Mouse (Mus musculus): ENCODE results near the gene Tnf. TPM values are rescaled to one million over a fixed set of nuclear protein-coding genes. Genes with fewer than 3 reads are reported as not detected.

Tnf gene
- total RNA-seq, 2 experiments from 2014 or later: 8.3 to 19.2 TPM

GRCm38 (mm10) chr17:35161421-35161820 is 40.4 kb downstream of the Tnf start:
- ATAC-seq (replicated peaks; ENCODE audit: low FRiP score, poor library complexity, severe bottlenecking): no peak

DNA sequence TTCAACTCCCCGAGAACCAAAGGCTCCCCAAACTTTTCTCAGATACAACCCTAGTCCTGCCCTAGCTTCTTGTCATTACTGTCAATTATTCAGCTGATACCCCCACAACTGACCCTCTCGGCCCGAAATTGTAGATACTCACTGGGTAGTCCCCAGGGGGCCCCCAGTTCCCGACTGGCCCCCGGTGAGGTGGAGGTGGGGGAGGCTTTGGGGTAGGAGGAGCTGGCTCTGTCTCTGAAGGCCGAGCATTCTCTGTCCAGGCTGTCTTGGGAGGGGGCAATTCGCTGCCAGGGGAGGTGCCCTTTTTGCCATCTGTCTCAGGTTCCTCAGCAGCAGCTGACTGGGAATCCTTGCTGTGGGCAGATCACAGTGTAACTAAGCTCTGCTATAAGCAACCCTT is 42.2 kb downstream of the Tnf start:
- no peak for ATAC-seq (replicated peaks; ENCODE audit: low FRiP score, poor library complexity, severe bottlenecking)

DNA sequence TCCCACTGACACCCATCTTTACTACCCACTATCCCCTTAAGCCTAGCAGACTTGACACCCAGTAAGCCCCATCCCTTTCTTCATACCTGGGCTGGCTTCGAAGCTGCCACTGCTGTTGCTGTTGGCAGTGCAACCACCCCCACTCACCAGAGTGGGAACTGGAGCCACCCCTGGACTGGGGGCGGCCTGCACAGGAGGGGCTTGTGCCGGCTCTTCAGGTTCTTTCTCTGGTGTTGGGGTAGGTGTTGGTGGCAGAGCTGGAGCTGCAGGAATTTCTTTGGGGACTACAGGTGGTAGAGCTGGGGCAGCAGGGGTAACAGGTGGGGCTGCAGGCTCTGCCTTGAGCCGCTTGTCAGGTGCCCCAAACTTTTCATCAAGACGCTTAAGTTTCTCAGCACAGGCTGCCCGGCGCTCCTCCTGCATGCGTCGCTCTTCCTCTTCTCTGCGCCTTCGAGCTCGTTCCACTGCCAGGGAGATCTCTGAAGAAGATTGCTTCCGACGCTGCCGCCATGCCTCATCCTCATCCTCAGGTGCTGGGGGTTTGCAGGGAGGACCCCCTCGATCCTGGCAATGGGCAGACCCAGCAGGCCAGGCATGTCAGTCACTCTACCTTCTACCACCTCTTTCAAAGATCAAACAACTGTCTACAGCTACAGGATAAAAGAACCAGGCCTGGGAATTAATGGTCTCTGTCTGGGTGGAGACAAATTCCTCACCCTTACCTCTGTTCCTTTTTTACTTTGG is 42.8 kb downstream of the Tnf start:
- no peak for ATAC-seq (replicated peaks; ENCODE audit: low FRiP score, poor library complexity, severe bottlenecking)

DNA sequence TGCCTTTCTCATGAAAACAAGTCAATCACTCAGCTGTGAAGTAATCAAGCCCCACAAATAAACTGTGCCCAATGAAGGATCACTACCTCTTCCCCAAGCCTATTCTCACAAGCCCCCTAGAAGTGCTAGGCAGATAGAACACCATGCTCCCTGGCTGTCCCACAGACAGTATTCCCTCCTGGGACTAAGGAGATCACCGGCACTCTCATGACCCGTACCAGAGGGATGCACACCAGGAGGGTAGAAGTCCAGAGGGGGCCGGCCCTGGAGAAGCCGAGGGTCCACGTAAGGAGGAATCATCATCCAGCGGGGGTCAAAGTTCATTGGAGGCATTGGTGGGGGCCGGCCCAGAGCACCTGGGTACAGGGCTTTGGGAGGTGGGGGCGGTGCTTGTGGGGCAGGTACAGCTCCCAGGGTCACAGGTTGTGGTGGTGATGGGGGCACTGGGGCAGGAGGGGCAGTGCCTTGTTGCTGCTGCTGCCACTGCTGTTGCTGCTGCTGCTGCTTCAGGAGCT is 44.1 kb downstream of the Tnf start:
- no peak for ATAC-seq (replicated peaks; ENCODE audit: low FRiP score, poor library complexity, severe bottlenecking)

- no peak for ATAC-seq (replicated peaks; ENCODE audit: low FRiP score, poor library complexity, severe bottlenecking)
These were observed 44.6 kb downstream of the Tnf start for GRCm38 (mm10) chr17:35157254-35157653.

DNA sequence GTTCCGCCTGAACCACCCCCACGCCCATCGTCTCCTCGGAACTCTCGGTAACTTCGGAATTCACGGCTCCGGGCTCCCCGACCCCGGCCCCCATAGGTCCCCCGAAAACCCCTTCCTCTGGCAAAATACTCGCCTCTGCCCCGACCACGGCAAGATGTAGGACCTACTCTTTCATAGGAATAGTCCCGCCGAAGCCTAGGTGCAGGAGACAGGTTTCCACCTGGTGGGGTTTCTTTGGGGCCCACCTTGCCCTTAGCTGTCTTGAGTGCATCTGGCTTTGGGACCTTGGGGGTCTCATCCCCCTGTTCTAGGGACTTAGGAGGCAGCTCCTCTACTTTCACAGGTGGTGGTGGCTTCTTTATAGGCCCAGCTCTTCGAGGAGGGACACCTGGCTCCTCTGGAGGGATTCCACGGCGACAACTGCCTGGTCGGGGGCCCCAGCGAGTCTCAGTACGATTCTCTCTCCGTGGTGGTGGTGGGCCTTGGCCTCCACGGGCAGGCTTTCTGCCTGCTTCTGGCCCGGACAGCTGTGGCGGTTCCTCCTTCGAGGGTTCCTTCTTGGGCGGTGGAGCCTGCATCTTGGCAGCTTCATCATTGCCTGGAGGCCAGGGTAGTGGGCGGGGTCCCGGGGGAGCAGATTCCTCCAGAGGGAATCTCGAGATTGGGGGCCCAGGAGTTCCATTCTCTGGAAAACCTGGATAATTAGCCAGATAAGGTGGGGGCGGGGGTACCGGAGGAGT is 45.2 kb downstream of the Tnf start:
- no peak for ATAC-seq (replicated peaks; ENCODE audit: low FRiP score, poor library complexity, severe bottlenecking)

DNA sequence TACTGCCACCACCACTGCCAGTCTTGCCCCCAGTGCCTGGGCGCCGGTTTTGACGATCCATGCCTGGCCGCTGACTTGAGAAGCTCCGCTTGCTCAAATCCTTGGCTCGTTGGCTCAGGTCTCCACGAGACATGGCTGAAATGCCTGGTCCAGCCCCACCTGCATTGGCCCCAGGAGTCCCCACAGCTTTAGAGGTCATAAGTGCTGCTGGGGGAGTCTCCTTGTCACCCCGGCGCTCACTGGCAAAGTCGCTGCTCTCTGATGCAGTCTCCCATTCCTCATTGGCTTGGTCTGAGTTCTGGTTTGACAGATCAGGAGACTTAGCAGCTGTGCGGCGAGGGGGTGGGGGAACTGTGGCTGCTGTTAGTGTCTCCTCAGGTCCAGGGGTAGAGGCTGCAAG is 46.4 kb downstream of the Tnf start:
- no peak for ATAC-seq (replicated peaks; ENCODE audit: low FRiP score, poor library complexity, severe bottlenecking)

GRCm38 (mm10) chr17:35154616-35155015 is 47.2 kb downstream of the Tnf start:
- no peak for ATAC-seq (replicated peaks; ENCODE audit: low FRiP score, poor library complexity, severe bottlenecking)

DNA sequence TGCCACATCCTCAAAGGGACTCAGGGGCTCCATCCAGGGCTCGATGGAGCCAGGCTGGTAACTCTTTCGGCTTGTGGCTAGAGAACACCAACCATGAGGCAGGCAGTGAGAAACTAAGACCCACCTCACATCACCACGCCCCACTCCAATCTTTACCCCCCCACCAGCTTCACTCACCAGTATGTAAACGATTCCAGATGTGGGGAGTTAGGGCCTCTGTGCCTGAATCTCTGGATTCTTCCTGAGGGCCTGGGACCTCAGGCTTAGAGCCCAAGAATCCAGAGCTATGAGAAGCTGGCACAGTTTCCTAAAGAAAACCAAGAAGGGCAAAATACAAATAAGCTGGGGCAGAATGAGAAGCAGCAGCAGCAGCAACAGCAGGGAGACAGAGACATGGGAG is 47.9 kb downstream of the Tnf start:
- no peak for ATAC-seq (replicated peaks; ENCODE audit: low FRiP score, poor library complexity, severe bottlenecking)

DNA sequence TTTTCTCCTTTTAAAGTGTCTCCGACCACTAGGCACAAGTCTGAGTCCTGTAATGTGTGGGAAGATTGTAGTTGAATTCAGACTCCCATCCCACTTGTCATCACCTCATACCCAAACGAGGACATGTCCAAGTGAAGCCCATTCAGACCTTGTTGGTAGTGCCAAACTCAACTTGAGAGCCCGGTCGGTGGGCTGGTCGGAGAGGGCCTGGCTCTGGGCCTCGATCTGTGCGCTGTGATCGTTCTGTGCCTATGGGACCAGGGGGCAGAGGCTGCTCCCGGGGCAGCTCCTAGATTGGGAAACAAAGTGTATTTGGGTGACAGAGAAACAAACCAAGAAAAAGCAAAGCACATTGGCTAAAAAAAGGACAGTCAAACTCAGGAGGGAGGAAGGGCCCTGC is 48.7 kb downstream of the Tnf start:
- no peak for ATAC-seq (replicated peaks; ENCODE audit: low FRiP score, poor library complexity, severe bottlenecking)

- ATAC-seq (replicated peaks; ENCODE audit: low FRiP score, poor library complexity, severe bottlenecking): no peak
These were observed 49.7 kb downstream of the Tnf start for GRCm38 (mm10) chr17:35152121-35152520.

Other genes with a start within 250 kb of the Tnf start
Only the 30 nearest of the 39 such genes appear.
- 2.3 TPM in 1 of 2 replicates, not detected in the other for gene Sapcd1, start 174.0 kb downstream of the Tnf start, total RNA-seq (2015; ENCODE audit: low replicate concordance)
- gene Sapcd1, start 174.0 kb downstream of the Tnf start, total RNA-seq (2017; ENCODE audit: low replicate concordance): not detected in 2 replicates
- gene Msh5, start 155.3 kb downstream of the Tnf start, total RNA-seq (2015; ENCODE audit: low replicate concordance): 0.38 and 1.5 TPM in 2 replicates
- 5.7 and 8.8 TPM in 2 replicates for gene Msh5, start 155.3 kb downstream of the Tnf start, total RNA-seq (2017; ENCODE audit: low replicate concordance)
- gene Clic1, start 152.0 kb downstream of the Tnf start, total RNA-seq (2015; ENCODE audit: low replicate concordance): 74.6 and 85.9 TPM in 2 replicates
- gene Clic1, start 152.0 kb downstream of the Tnf start, total RNA-seq (2017; ENCODE audit: low replicate concordance): 66.9 and 68.8 TPM in 2 replicates
- gene Ddah2, start 143.0 kb downstream of the Tnf start, total RNA-seq (2015; ENCODE audit: low replicate concordance): 1.0 and 1.7 TPM in 2 replicates
- 2.2 TPM in 1 of 2 replicates, not detected in the other for gene Ddah2, start 143.0 kb downstream of the Tnf start, total RNA-seq (2017; ENCODE audit: low replicate concordance)
- not detected in 2 replicates for gene Ly6g6c, start 136.6 kb downstream of the Tnf start, total RNA-seq (2015; ENCODE audit: low replicate concordance)
- not detected in 2 replicates for gene Ly6g6c, start 136.6 kb downstream of the Tnf start, total RNA-seq (2017; ENCODE audit: low replicate concordance)
- 0.42 TPM in 1 of 2 replicates, not detected in the other for gene Mpig6b, start 135.8 kb downstream of the Tnf start, total RNA-seq (2015; ENCODE audit: low replicate concordance)
- gene Mpig6b, start 135.8 kb downstream of the Tnf start, total RNA-seq (2017; ENCODE audit: low replicate concordance): not detected in 2 replicates
- gene Ly6g6e, start 125.1 kb downstream of the Tnf start, total RNA-seq (2015; ENCODE audit: low replicate concordance): not detected in 2 replicates
- gene Ly6g6e, start 125.1 kb downstream of the Tnf start, total RNA-seq (2017; ENCODE audit: low replicate concordance): not detected in 2 replicates
- gene Ly6g6d, start 123.9 kb downstream of the Tnf start, total RNA-seq (2015; ENCODE audit: low replicate concordance): not detected in 2 replicates
- gene Ly6g6d, start 123.9 kb downstream of the Tnf start, total RNA-seq (2017; ENCODE audit: low replicate concordance): 1.4 TPM in 1 of 2 replicates, not detected in the other
- gene Ly6g6f, start 116.4 kb downstream of the Tnf start, total RNA-seq (2015; ENCODE audit: low replicate concordance): not detected in 2 replicates
- gene Ly6g6f, start 116.4 kb downstream of the Tnf start, total RNA-seq (2017; ENCODE audit: low replicate concordance): not detected in 2 replicates
- 28.1 and 36.8 TPM in 2 replicates for gene Abhd16a, start 112.7 kb downstream of the Tnf start, total RNA-seq (2015; ENCODE audit: low replicate concordance)
- gene Abhd16a, start 112.7 kb downstream of the Tnf start, total RNA-seq (2017; ENCODE audit: low replicate concordance): 33.3 and 63.0 TPM in 2 replicates
- gene Ly6g5c, start 93.7 kb downstream of the Tnf start, total RNA-seq (2015; ENCODE audit: low replicate concordance): not detected in 2 replicates
- not detected in 2 replicates for gene Ly6g5c, start 93.7 kb downstream of the Tnf start, total RNA-seq (2017; ENCODE audit: low replicate concordance)
- 7.7 TPM in 1 of 2 replicates, not detected in the other for gene Ly6g5b, start 86.6 kb downstream of the Tnf start, total RNA-seq (2015; ENCODE audit: low replicate concordance)
- gene Ly6g5b, start 86.6 kb downstream of the Tnf start, total RNA-seq (2017; ENCODE audit: low replicate concordance): 0.34 TPM in 1 of 2 replicates, not detected in the other
- 10.9 and 14.8 TPM in 2 replicates for gene Gpank1, start 80.6 kb downstream of the Tnf start, total RNA-seq (2015; ENCODE audit: low replicate concordance)
- 15.8 and 20.4 TPM in 2 replicates for gene Gpank1, start 80.6 kb downstream of the Tnf start, total RNA-seq (2017; ENCODE audit: low replicate concordance)
- 156 and 181 TPM in 2 replicates for gene Csnk2b, start 80.0 kb downstream of the Tnf start, total RNA-seq (2015; ENCODE audit: low replicate concordance)
- 76.5 and 112 TPM in 2 replicates for gene Csnk2b, start 80.0 kb downstream of the Tnf start, total RNA-seq (2017; ENCODE audit: low replicate concordance)
- gene D17H6S53E, start 75.6 kb downstream of the Tnf start, total RNA-seq (2015; ENCODE audit: low replicate concordance): 0.63 and 1.5 TPM in 2 replicates
- gene D17H6S53E, start 75.6 kb downstream of the Tnf start, total RNA-seq (2017; ENCODE audit: low replicate concordance): 2.6 and 2.8 TPM in 2 replicates
- not detected in 2 replicates for gene Apom, start 70.0 kb downstream of the Tnf start, total RNA-seq (2015; ENCODE audit: low replicate concordance)
- gene Apom, start 70.0 kb downstream of the Tnf start, total RNA-seq (2017; ENCODE audit: low replicate concordance): 0.94 TPM in 1 of 2 replicates, not detected in the other
- gene Bag6, start 66.8 kb downstream of the Tnf start, total RNA-seq (2015; ENCODE audit: low replicate concordance): 23.8 and 47.9 TPM in 2 replicates
- 48.1 and 71.4 TPM in 2 replicates for gene Bag6, start 66.8 kb downstream of the Tnf start, total RNA-seq (2017; ENCODE audit: low replicate concordance)
- gene Prrc2a, start 37.1 kb downstream of the Tnf start, total RNA-seq (2015; ENCODE audit: low replicate concordance): 70.2 and 111 TPM in 2 replicates
- 15.1 and 22.6 TPM in 2 replicates for gene Prrc2a, start 37.1 kb downstream of the Tnf start, total RNA-seq (2017; ENCODE audit: low replicate concordance)
- gene Aif1, start 25.9 kb downstream of the Tnf start, total RNA-seq (2015; ENCODE audit: low replicate concordance): 14.4 and 19.8 TPM in 2 replicates
- 8.7 and 15.8 TPM in 2 replicates for gene Aif1, start 25.9 kb downstream of the Tnf start, total RNA-seq (2017; ENCODE audit: low replicate concordance)
- 55.5 and 77.7 TPM in 2 replicates for gene Lst1, start 13.6 kb downstream of the Tnf start, total RNA-seq (2015; ENCODE audit: low replicate concordance)
- gene Lst1, start 13.6 kb downstream of the Tnf start, total RNA-seq (2017; ENCODE audit: low replicate concordance): 32.2 and 57.3 TPM in 2 replicates
- 4.6 TPM in 1 of 2 replicates, not detected in the other for gene Ltb, start 7.6 kb downstream of the Tnf start, total RNA-seq (2015; ENCODE audit: low replicate concordance)
- 1.7 and 3.8 TPM in 2 replicates for gene Ltb, start 7.6 kb downstream of the Tnf start, total RNA-seq (2017; ENCODE audit: low replicate concordance)
- not detected in 2 replicates for gene Lta, start 3.3 kb upstream of the Tnf start, total RNA-seq (2015; ENCODE audit: low replicate concordance)
- not detected in 2 replicates for gene Lta, start 3.3 kb upstream of the Tnf start, total RNA-seq (2017; ENCODE audit: low replicate concordance)
- not detected in 2 replicates for gene Gm16181, start 18.8 kb upstream of the Tnf start, total RNA-seq (2015; ENCODE audit: low replicate concordance)
- not detected in 2 replicates for gene Gm16181, start 18.8 kb upstream of the Tnf start, total RNA-seq (2017; ENCODE audit: low replicate concordance)
- 1.0 and 2.7 TPM in 2 replicates for gene Atp6v1g2, start 31.7 kb upstream of the Tnf start, total RNA-seq (2015; ENCODE audit: low replicate concordance)
- gene Atp6v1g2, start 31.7 kb upstream of the Tnf start, total RNA-seq (2017; ENCODE audit: low replicate concordance): 3.8 TPM in 1 of 2 replicates, not detected in the other
- gene Nfkbil1, start 33.8 kb upstream of the Tnf start, total RNA-seq (2015; ENCODE audit: low replicate concordance): 0.58 and 1.0 TPM in 2 replicates
- gene Nfkbil1, start 33.8 kb upstream of the Tnf start, total RNA-seq (2017; ENCODE audit: low replicate concordance): 2.2 TPM in 1 of 2 replicates, not detected in the other
- 65.7 and 80.5 TPM in 2 replicates for gene Ddx39b, start 39.7 kb upstream of the Tnf start, total RNA-seq (2015; ENCODE audit: low replicate concordance)
- 48.1 and 50.2 TPM in 2 replicates for gene Ddx39b, start 39.7 kb upstream of the Tnf start, total RNA-seq (2017; ENCODE audit: low replicate concordance)
- gene H2-D1, start 60.7 kb upstream of the Tnf start, total RNA-seq (2015; ENCODE audit: low replicate concordance): 117 and 224 TPM in 2 replicates
- 217 and 402 TPM in 2 replicates for gene H2-D1, start 60.7 kb upstream of the Tnf start, total RNA-seq (2017; ENCODE audit: low replicate concordance)
- not detected in 2 replicates for gene H2-Q1, start 118.4 kb upstream of the Tnf start, total RNA-seq (2015; ENCODE audit: low replicate concordance)
- gene H2-Q1, start 118.4 kb upstream of the Tnf start, total RNA-seq (2017; ENCODE audit: low replicate concordance): not detected in 2 replicates
- gene H2-Q2, start 140.2 kb upstream of the Tnf start, total RNA-seq (2015; ENCODE audit: low replicate concordance): not detected in 2 replicates
- gene H2-Q2, start 140.2 kb upstream of the Tnf start, total RNA-seq (2017; ENCODE audit: low replicate concordance): not detected in 2 replicates
- 3.6 and 5.6 TPM in 2 replicates for gene H2-Q4, start 177.6 kb upstream of the Tnf start, total RNA-seq (2015; ENCODE audit: low replicate concordance)
- gene H2-Q4, start 177.6 kb upstream of the Tnf start, total RNA-seq (2017; ENCODE audit: low replicate concordance): 8.3 and 8.9 TPM in 2 replicates

Measured in erythroblast, adult 5-6 weeks (primary cell).